Mouse (Mus musculus) gastrocnemius, postnatal 10 days (tissue): ENCODE measurements at regions not wholly inside any gene's neighbourhood (a gene's known extent, or its start where the extent isn't known, plus 50 kb on each side); places are given as distances from the start of the nearest gene placed in this dataset.
A peak's percentile ranks its signal among the peaks of the same experiment; 100 is the strongest.

Experiments
- DNase-seq: peaks from one replicate; pipeline ENCODE4 v3.0.0; 2021; ENCODE audit warnings: mixed read lengths

DNA sequence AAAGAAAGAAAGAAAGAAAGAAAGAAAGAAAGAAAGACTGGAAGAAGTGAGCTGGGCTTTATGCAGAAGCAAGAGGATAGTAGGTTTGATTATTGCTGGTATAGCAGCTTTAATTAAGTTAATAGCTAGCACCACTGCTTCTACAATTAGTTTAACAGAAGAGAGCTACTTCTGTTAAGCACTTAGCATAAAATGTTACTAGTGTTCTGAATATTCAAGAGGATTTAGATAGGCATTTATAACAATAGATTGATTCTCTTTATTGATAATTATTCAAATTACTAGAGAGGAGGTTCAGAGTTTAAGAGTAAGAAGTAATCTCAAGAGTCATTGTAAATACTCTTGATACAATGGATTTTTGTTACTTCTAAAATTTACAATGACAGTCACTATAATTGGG is 346.1 kb upstream of the Pdgfd start:
- DNase-seq = no peak

GRCm38 (mm10) chr9:5828871-5829270 is 339.5 kb upstream of the Pdgfd start:
- no peak for DNase-seq

DNA sequence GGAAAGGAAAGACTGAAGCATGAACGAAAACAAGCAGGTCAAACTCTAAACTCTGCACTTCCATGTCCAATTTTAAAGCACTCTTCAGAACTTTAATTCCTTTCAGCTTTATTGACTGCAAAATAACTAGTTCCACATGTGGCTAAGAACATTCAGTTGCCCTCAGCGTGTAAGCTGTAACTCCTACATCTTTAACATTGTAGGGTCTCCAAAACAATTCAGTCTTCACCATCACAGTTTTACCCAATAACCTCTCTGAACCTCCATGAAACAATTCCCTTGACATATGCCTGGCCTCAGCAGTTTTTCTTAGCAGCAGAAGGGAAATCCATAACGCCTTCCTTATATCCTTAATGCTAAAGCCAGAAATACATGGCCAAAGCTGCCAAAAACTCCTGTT is 326.0 kb upstream of the Pdgfd start:
- no peak for DNase-seq

- DNase-seq = no peak
Observed at GRCm38 (mm10) chr9:5879725-5880124, 288.7 kb upstream of the Pdgfd start.

DNA sequence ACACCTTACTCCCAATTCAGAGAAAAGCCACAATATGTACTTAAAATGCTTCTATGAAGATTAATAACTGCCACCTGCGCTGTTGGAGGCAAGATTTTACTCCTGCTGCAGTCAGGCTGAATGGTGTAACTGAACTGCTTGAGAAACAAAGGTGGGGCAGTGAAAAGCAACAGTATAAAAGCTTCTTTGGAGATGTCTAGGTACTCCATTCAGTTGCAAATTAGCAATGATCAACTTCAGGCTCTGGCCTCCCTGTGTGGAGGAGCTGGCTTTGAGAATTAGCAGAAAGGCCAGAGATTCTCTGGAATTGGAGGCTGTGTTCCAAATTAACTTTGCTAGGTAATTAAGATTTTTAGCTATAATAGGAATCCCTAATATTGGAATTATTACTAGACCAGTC is 245.9 kb upstream of the Pdgfd start:
- no peak for DNase-seq

GRCm38 (mm10) chr9:5928166-5928850 is 240.1 kb upstream of the Pdgfd start:
- DNase-seq = peak; percentile 4

DNA sequence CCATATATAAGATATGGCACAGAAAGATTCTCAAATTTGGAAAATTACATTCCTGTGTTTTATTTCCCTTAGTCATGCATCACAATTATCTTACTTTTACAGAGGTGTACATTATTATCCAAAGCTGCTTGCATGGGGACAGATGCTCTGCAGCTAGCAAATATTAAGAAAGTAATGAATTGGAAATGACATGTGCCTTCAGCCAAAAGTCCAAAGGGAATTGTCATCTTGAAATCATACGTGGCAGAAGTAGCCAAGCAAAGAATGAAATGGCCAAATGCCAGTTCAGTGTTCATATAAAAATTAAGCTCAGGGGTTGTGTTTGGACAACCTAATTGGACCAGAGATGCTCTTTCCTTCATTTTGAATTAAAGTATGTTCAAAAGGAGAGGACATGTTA is 196.1 kb upstream of the Pdgfd start:
- no peak for DNase-seq
